Mouse (Mus musculus) Patski (cell line): ENCODE results near the gene Mgat5. TPM values are rescaled to one million over a fixed set of nuclear protein-coding genes. Genes with fewer than 3 reads are reported as not detected.

Source experiments
- ATAC-seq: fragments of 100-300 bp; one replicate; pipeline ENCODE4 v1.8.0; 2021
- CTCF ChIA-PET: fragments of 350-600 bp; sonication (Branson Sonifier 250); formaldehyde crosslinking; loops from one replicate; lab custom pipeline; 2022; ENCODE audit warnings: inconsistent platforms; lab: Charles Lee
- POLR2A ChIA-PET: fragments of 350-600 bp; sonication (Branson Sonifier 250); formaldehyde crosslinking; loops from one replicate; lab custom pipeline; 2022; ENCODE audit warnings: antibody characterized with exemption, inconsistent platforms; lab: Charles Lee
- DNase-seq: peaks from one replicate; pipeline ENCODE4 v3.0.0-alpha.2; 2011; ENCODE audit warnings: low read depth, low spot score
- H3K27me3 ChIP-seq: fragments of 371-371 bp; one replicate; pipeline ENCODE4 v1.5.1; 2021
- CTCF ChIP-seq: fragments of 100-300 bp; IDR thresholded peaks from one replicate; pipeline ENCODE4 v1.5.1; 2021
- in situ Hi-C: fragments of 300-500 bp; cut with MboI; formaldehyde crosslinking; loops from 3 replicates; pipeline ENCODE4 v1.11.1; 2018; ENCODE audit warnings: low pct_unique_long_range_greater_than_20kb, mixed read lengths
- polyA plus RNA-seq: library from polyadenylated mRNA; unstranded; gene quantifications from one replicate; pipeline ENCODE4 v1.2.3, GENCODE M21; 2021

Mgat5 gene
- 6.6 TPM for polyA plus RNA-seq

DNA sequence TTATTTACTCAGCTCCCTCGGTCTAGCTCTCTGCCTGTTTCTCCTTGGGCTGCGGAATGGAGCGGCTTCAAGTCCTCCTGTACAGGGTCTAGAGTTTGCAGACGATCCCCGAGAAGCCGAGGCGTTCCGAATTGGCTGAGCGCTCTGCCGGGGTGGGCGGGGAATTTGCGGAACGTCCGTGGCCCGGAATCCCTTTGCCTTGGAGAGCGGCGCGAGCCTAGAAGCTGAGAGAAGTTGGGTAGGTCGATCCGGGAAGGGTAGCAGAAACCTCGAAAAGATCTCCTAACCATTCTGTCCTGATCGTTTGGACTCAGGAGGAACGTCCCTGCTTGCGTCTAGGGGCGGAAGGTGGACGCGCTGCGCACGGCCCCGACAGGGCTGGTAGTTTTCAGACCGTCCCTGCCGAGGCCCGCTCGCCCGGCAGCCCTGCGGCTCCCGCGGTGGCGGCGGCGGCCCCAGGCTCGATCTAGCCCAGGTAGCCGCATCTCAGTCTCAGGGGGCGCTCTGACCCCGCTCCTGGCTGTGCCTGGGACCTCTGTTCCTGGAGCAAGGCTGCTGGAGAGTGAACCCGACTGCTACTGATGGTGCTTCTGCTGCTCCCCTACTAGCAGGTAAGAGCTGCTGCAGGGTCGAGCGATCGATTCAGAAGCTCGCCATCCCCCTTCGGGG lies at the start of gene Mgat5:
TSS of gene Mgat5 (plus strand) at position 199 of the 669 bp plus-strand sequence.
- ChIA-PET POLR2A (interaction anchor here (0.7 to 1.9 kb wide), 2 partner anchors 69 to 204 kb away, joined by 6 to 10 read pairs; no protein-coding TSS in a partner anchor), CTCF (interaction anchor here (0.6 to 2.9 kb wide), 14 partner anchors 9 to 553 kb away, joined by 3 to 21 read pairs (median 4); no protein-coding TSS in a partner anchor)

DNA sequence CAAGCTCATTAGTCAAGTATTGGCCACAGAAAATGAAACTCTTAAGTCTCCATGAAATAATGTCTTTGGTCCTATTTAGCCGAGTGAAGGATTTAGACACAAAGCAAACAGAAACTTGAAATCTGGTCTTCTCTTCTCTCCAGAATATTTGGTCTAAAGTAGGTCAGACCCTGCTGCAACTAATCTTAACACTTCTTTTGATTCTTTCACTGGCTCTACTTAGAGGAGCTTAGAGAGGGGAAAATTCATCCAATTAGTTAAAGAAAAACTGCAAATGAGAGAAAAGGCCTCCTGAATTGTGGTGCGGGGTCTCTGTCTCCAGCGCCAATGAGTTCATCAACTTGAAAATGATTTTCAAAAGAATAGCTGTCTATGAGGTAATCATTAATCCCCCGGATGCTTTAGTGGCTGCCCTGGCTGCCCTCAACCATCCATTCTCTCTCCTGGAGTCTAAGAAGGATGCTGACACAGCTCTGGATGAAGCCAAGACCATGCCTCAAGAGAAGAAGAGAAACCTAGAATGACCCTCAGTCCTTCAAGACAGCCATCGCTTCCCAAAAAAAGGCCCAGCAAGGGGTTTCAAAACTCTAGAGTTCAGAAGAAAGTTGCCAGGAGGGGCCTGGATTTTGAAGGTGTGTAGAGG lies 44.6 kb upstream of the Mgat5 start:
- no peak for DNase-seq
- POLR2A ChIA-PET = interaction anchor here (0.6 kb wide), 1 partner anchor 500 kb away, joined by 4 read pairs; no protein-coding TSS in a partner anchor
- no peak for ATAC-seq
- in situ Hi-C loops = no loop called here
- CTCF ChIA-PET = no interaction called here
- TF ChIP-seq CTCF = no peak
- H3K27me3 ChIP-seq = peaks cover 23% of the 10 kb centered on the region

More for the DNA sequence above, at the start of gene Mgat5:
- ATAC-seq = peak; percentile 93
- H3K27me3 ChIP-seq = peaks cover 6% of the 10 kb centered on the region
- no peak for TF ChIP-seq CTCF
- peak; percentile 74 for DNase-seq
- in situ Hi-C loops = loop anchor here (5.0 to 25.0 kb wide), 5 partner anchors 87 to 557 kb away; partner anchors contain the start of gene Ccnt2

DNA sequence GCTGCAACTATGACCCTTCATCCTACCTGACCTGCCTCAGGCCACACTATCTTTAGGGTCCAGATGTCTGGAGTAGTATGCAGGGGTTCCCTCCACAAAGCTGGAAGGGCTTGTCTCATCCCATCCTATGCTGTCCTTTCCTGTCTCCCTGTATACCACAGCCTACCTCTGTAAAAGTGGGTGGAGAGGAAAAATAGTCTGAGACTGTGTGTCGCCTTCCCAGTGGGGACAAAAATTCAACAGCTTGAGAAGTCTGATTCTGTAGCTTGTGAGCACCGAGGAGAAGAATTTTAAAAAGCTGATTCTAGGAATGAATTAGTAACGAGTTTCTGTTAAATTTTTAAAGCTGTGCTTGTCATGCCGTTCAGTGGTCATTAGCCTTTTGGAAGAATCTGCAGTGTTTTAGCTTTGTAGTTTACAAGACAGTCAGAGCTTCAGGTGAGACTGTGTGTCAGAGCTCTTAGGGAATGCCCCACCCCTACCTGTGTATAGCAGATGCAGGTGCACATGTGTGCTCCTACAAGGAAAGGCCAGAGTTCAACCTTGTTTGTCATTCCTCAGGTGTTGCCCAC lies 40.1 kb upstream of the Mgat5 start:
- ChIA-PET POLR2A (no interaction called here), CTCF (no interaction called here)
- ATAC-seq (no peak), DNase-seq (no peak)
- no peak for TF ChIP-seq CTCF
- in situ Hi-C loops = no loop called here
- peaks cover 31% of the 10 kb centered on the region for H3K27me3 ChIP-seq

DNA sequence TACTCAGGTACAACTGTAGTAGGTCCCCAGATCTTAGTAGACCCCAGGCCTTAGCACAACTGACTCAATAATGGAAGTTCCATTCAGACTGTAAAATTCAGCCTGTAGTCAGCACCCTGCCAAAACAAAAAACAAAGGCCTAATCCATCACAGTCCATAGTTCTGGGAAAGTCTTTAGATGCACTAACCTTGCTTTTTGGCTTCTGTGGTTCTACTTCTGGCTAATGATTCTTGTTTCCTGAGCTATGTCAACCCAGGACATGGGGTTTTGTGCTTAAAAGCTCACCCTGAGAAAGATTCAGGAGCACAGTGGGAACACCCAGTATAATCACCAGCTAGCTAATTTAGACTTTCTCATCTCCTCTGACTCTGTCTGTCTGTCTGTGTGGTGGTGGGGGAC lies 38.3 kb upstream of the Mgat5 start:
- POLR2A ChIA-PET = no interaction called here
- DNase-seq = no peak

DNA sequence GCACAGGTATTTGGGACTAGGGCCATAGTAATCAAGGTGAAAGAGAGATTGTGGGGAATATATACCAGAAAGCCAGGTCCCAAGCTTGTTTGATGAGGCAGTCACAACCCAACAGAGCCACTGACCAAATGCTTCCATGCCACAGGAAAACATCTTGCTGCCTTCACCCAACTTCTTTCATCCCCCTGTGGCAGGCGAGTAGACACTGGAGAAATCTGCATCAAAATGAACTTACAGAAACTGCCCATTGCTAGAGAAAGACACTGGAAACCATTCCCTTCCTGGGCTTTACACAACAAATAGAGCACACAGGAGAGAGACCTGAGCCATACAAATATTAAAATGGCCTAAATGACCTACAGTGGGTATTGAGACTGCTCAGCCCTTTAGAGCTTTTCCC lies 37.2 kb upstream of the Mgat5 start:
- in situ Hi-C loops = no loop called here
- TF ChIP-seq CTCF = no peak
- H3K27me3 ChIP-seq = peaks cover 24% of the 10 kb centered on the region
- DNase-seq (no peak), ATAC-seq (no peak)
- ChIA-PET CTCF (no interaction called here), POLR2A (no interaction called here)

More for the DNA sequence above, 38.3 kb upstream of the Mgat5 start:
- TF ChIP-seq CTCF = no peak
- CTCF ChIA-PET = interaction anchor here (0.8 kb wide), 1 partner anchor 21 kb away, joined by 3 read pairs; no protein-coding TSS in a partner anchor
- no peak for ATAC-seq
- peaks cover 29% of the 10 kb centered on the region for H3K27me3 ChIP-seq
- in situ Hi-C loops = no loop called here

DNA sequence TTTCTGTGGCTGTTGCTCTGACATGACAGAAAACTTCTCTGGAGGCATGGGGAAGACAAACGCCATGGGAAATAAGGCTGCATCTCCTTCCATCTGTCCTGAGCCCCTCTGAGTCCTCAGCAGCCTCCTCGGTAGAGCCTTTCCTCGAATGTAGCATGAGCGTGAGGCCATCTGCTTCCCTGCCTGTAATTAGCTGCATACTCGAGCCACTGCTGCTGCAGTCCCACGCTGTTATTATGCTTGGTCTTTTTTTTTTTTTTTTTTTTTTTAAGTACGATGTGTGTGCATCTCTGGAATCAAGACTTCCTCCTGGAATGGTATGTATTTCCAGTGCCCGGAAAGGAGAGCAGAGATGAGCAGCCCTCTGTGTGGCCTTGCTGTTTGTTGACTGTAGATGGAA lies 36.6 kb upstream of the Mgat5 start:
- no peak for TF ChIP-seq CTCF
- CTCF ChIA-PET = no interaction called here
- POLR2A ChIA-PET = no interaction called here
- H3K27me3 ChIP-seq = peaks cover 27% of the 10 kb centered on the region
- in situ Hi-C loops = no loop called here
- ATAC-seq (no peak), DNase-seq (no peak)

DNA sequence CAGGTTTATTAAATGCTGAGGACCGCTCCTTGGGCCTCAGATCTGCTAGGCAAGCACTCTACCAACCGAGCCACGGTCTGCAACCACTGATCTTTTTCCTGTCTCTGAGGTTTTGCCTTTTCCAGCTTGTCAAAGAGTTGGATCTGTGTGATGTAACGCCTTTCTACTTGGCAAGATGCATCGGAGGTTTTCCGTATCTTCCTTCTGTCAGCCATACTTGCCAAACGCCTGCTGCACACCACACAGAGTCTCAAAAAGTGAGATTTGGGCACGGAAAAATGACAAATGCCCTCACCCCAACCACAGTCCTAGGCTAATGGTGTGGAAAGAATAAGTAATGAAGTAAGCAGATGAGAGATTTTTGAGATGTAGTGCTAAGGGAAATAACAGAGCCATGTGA lies 35.3 kb upstream of the Mgat5 start:
- peaks cover 24% of the 10 kb centered on the region for H3K27me3 ChIP-seq
- DNase-seq = no peak
- in situ Hi-C loops = no loop called here
- ChIA-PET CTCF (no interaction called here), POLR2A (no interaction called here)
- no peak for ATAC-seq
- TF ChIP-seq CTCF = no peak

DNA sequence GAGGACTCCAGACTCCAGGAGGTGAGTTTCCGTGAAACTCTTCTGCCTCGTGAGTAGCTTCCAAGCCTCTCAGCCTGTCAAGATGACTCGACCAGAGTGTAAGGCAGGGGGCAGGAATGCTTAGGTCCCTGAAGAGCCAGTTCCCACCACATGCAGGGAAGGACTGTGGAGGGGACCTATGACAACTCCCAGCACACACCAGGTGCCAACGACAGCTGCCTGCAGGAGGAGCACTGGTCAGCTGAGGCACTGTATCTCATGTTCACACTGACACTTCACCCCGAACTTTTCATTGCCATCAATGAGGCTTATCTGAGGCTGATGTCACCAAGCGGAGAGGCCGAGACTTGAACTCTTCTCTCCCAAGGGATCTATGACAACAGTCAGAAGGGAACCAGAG lies 33.5 kb upstream of the Mgat5 start:
- DNase-seq = no peak
- CTCF ChIA-PET = no interaction called here
- no peak for TF ChIP-seq CTCF
- in situ Hi-C loops = no loop called here
- ATAC-seq = no peak
- POLR2A ChIA-PET = no interaction called here
- H3K27me3 ChIP-seq = peaks cover 33% of the 10 kb centered on the region

DNA sequence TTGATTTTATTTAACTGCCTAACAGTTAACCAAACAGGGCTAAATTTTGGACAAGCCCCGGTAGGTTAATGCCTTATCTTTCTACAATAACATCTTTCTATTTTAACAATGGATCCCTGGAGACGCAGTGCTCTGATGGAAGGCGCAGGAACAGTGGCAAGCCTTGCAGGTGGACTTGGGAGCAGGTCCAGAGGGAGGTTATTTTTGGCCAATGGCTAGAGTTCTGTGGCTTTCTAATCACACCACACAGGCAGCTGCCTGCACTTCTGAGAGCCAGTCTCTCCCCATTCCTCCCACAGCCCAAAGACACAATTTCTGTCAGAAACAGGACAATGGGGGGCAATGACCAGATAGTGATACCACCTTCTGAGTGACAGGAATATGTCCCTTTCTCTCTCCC lies 31.4 kb upstream of the Mgat5 start:
- H3K27me3 ChIP-seq = peaks cover 33% of the 10 kb centered on the region
- no peak for DNase-seq
- no peak for TF ChIP-seq CTCF
- in situ Hi-C loops = no loop called here
- POLR2A ChIA-PET = no interaction called here
- ATAC-seq = no peak
- CTCF ChIA-PET = no interaction called here

DNA sequence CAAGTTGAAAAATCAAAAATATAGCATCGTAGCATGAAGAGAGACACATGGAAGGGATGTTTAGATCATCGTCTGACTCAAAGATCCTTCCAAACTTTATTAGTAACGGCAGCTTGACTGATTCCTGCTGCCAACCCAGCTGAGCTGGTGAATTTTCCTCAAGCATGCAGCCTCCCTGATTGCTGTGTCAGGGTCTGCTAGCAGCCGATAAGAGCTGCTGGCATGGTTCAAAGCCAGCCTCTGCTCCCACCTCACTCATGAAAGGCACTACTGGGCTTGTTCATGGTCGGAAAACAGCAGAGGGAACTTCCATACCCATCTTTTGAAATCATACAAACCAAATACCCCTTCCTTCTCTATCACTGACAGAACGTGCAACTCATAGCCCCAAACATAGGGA lies 12.4 kb upstream of the Mgat5 start:
- in situ Hi-C loops = no loop called here
- peaks cover 9% of the 10 kb centered on the region for H3K27me3 ChIP-seq
- ChIA-PET POLR2A (no interaction called here), CTCF (no interaction called here)
- ATAC-seq (no peak), DNase-seq (no peak)
- no peak for TF ChIP-seq CTCF

DNA sequence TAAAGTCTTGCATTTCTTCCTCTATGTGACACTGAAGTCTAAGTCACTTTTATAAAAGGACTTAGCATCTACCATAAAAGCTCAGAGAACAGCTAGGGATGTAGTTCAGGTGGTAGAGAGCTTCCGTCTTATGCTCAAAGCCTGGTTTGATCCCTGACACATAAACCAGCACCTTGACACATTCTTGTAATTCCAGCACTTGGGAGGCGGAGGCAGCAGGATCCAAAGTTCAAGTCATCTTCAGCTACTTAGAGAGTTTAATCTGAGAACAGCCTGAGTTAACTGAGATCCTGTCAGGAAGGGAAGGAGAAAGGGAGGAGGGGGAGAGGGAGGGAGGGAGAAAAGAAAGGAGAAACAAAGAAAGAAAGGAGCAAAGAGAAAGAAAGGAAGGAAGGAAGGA lies 5.6 kb upstream of the Mgat5 start:
- peaks cover 12% of the 10 kb centered on the region for H3K27me3 ChIP-seq
- in situ Hi-C loops = no loop called here
- TF ChIP-seq CTCF = no peak
- DNase-seq = no peak
- ChIA-PET CTCF (no interaction called here), POLR2A (interaction anchor here (0.6 kb wide), 1 partner anchor 257 kb away, joined by 3 read pairs; no protein-coding TSS in a partner anchor)
- no peak for ATAC-seq
